Mouse (Mus musculus) skeletal muscle tissue, postnatal 0 days (tissue): ENCODE data around the gene Sypl. TPM values are rescaled to one million over a fixed set of nuclear protein-coding genes. Genes with fewer than 3 reads are reported as not detected.

Source experiments
- polyA plus RNA-seq: library from polyadenylated mRNA; unstranded; fragments of >200 nt; fragmentation: Nextera tagmentation; extraction: Ambion mirVana; gene quantifications from 2 replicates; pipeline ENCODE4 v1.2.1, GENCODE M21; 2015

Gene Sypl
- 185 and 197 TPM in 2 replicates for polyA plus RNA-seq

DNA sequence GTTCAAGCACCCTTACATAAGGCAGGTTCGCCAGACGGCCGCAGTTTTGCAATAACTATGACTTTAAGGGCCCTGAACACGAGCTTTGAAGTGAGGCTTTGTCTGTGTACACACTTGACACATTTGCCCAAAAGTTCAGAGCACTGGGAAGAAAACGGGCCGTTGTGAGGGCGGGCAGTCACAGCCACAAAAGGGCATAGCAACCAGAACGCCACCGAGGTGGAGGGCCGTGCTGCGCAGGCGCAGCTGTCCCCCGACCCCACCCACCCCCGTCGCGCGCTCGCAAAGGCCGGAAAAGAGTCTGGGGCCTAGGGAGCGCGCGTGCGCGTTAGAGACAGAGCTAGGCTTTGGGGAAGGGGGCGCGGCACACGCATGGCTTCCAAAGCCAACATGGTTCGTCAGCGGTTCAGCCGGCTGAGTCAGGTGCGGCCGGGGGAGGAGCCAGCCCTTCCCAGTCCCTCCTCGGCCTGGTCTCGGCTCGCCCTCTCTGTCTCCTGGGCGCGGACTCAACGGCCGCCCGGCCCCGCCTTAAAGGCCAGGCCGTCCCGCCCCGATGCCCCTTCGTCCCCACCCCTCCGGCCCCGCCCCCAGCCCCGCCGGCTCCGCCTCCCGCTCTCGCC, at the start of gene Sypl:
TSS of gene Sypl (plus strand) at position 296 of the 620 bp plus-strand sequence.

Other genes with a start within 250 kb of the Sypl start
- gene Nampt, start 134.3 kb upstream of the Sypl start, polyA plus RNA-seq: 18.0 and 20.0 TPM in 2 replicates
- 13.3 and 15.2 TPM in 2 replicates for gene Cdhr3, start 139.0 kb downstream of the Sypl start, polyA plus RNA-seq
- gene Atxn7l1, start 193.8 kb downstream of the Sypl start, polyA plus RNA-seq: 8.4 and 9.6 TPM in 2 replicates